Mouse (Mus musculus) cerebellum, adult 2 months (tissue): ENCODE data around the gene Tsc2.

ENCODE experiments used
- CTCF ChIP-seq: fragments of 200-500 bp; IDR thresholded peaks from 2 replicates; pipeline ENCODE4 v1.5.1; 2011; ENCODE audit warnings: low read depth, mild to moderate bottlenecking, control low read depth, low read length, moderate library complexity, borderline replicate concordance; ENCODE audit not compliant: insufficient read depth
- POLR2A ChIP-seq: fragments of 200-500 bp; IDR thresholded peaks from 2 replicates; pipeline ENCODE4 v1.6.1; 2011; ENCODE audit warnings: low read length, control low read depth, borderline replicate concordance; ENCODE audit not compliant: insufficient read depth

DNA sequence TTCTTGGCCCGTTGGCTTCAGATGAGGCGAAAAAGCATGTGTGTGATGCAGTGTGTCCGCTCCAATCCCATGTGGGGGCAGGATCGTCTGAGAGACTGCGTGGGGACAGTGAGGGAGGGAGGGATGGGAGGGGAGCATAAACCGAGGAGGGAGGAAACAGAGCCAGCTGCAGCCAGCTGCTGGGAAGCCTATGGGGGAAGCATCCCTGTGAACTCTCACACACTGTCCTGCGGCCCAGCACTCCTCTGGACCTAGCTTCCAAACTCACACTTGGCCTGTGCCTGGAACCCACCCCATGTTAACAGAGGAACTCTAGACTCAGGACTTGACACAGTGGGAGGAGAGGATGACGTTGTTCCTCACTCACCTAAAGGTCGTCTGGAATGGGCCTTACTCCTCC lies 6.4 kb upstream of the Tsc2 start:
- TF ChIP-seq POLR2A = no peak
- TF ChIP-seq CTCF = no peak
